Mouse (Mus musculus): ENCODE results near the gene P4ha3. TPM values are rescaled to one million over a fixed set of nuclear protein-coding genes. Genes with fewer than 3 reads are reported as not detected.

P4ha3 gene
- polyA plus RNA-seq, 1 experiment from 2014 or later: 2.7 TPM

DNA sequence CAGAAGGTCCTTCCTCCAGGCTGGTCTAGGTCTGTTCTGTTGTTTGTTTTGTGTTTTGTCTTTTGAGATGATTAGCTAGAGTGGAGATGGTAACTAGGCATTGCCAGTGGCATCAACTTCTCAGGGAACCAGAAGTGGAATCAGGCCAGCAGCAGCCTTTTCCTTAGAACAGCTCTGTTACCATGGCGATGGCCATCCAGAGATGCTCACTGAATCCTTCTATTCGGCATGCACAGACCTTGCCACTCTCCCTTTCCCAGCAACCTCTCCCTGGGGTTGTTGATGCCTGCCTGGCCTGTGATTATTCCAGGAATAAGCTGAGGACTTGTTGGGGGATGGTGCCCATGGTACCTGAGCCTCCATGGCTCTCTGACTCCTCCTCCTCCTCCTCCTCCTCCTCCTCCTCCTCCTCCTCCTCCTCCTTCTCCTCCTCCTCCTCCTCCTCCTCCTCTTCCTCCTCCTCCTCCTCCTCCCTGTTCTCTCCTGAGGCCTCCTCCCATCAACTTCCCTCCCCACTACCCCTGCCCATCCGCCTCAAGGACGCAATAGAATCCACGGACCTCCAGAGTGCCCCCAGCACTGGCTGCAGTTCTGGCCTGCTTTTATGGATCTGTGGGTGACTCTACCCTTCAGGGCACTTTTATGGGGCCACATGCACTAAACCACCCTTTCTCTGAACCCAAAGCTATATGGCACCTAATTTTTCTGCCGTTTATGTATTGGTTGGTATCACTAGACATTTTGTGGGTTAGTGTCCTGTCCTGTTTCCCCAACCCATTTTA lies 22.7 kb downstream of the P4ha3 start:
- H3K9me3 ChIP-seq: no peaks in the 10 kb centered on the region
- H3K4me1 ChIP-seq: peaks cover 33% of the 10 kb centered on the region
- 59% methylated on average over 6 of the region's 6 CpGs for WGBS
- no peaks in the 10 kb centered on the region for H3K27me3 ChIP-seq
- H3K27ac ChIP-seq (replicated peaks): peak overlapping the region; percentile 74
- peak; percentile 87 for ATAC-seq (replicated peaks)
- H3K9ac ChIP-seq (replicated peaks): no peak overlapping the region
- no peaks in the 10 kb centered on the region for H3K36me3 ChIP-seq
- no peak overlapping the region for H3K4me3 ChIP-seq
- no peak overlapping the region for H3K4me2 ChIP-seq (replicated peaks)

DNA sequence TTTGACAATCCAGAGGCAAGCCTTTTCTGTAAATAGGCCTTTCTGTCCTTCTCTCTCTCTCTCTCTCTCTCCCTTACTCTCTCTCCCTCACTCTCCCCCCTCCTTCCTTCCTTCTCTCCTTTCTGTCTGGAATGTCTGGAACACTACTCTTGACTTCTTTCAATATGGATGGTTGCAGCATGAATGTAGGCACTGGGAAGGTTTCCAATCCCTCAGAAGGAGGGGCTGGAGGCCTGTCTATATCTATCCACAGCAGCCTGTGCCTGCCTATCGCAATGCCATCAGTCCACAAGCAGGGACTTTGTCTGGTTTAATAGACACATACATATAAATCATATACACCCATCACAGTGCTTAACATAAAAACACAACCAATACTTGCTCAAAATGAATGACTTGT lies 23.9 kb downstream of the P4ha3 start:
- H3K9ac ChIP-seq (replicated peaks): no peak overlapping the region
- WGBS: 23% methylated on average over 1 of the region's 1 CpGs
- H3K36me3 ChIP-seq: no peaks in the 10 kb centered on the region
- H3K27ac ChIP-seq (replicated peaks): peak overlapping the region; percentile 74
- H3K27me3 ChIP-seq: no peaks in the 10 kb centered on the region
- no peaks in the 10 kb centered on the region for H3K9me3 ChIP-seq
- no peak overlapping the region for H3K4me2 ChIP-seq (replicated peaks)
- no peak overlapping the region for H3K4me3 ChIP-seq
- H3K4me1 ChIP-seq: peaks cover 33% of the 10 kb centered on the region
- ATAC-seq (replicated peaks): peak; percentile 61

DNA sequence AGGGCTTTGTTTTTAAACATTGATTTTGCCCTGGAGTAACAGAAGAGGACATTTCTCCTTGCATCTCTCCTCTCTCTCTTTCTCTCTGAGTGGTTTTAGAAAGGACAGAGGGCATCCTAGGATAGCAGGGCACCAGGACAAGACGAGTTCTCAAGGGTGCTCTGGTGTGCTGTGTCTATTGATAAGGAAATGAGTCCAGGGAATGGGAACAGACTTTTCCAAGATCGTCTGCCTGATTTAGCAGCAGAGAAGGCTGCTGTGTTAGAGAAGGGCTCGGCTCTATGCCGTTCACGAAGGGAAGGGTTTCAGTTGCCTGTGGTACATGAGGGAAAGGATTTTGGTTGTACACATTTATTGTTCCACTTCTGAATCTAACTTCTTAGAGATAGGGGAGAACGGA lies 24.4 kb downstream of the P4ha3 start:
- WGBS: 15% methylated on average over 6 of the region's 6 CpGs

DNA sequence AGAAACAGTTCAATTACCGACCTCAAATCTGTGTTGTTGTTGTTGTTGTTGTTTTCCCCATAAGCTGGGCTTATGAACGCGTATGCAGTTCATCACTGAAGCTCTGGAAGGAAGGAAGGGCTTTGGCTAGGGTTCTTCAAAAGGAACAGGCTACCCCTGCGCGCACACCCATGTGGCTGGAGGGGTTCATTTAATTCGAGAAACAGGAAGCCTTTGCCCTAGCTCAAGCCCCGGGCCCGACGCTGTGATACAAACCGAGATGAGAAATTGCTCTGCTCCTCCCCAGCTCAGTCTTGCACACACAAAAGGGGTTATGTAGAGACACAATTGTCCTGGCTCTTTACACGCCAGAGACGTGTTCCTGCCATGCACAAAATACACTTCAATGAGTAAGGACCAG lies 25.0 kb downstream of the P4ha3 start:
- H3K4me3 ChIP-seq: no peak overlapping the region
- no peak overlapping the region for H3K4me2 ChIP-seq (replicated peaks)
- H3K36me3 ChIP-seq: no peaks in the 10 kb centered on the region
- WGBS: 79% methylated on average over 12 of the region's 12 CpGs
- H3K9me3 ChIP-seq: no peaks in the 10 kb centered on the region
- H3K27ac ChIP-seq (replicated peaks): peak overlapping the region; percentile 74
- H3K4me1 ChIP-seq: peaks cover 33% of the 10 kb centered on the region
- no peak for ATAC-seq (replicated peaks)
- H3K27me3 ChIP-seq: no peaks in the 10 kb centered on the region
- no peak overlapping the region; the same call in 1 of the 2 replicates for H3K9ac ChIP-seq (replicated peaks)

More for the DNA sequence above, 24.4 kb downstream of the P4ha3 start:
- ATAC-seq (replicated peaks): 0 out of 2 replicates have a peak, but pooled peaks have one; percentile 51
- Histone ChIP-seq H3K4me2 (replicated peaks) (no peak overlapping the region), H3K4me1 (peaks cover 33% of the 10 kb centered on the region), H3K4me3 (no peak overlapping the region), H3K9ac (replicated peaks) (no peak overlapping the region), H3K36me3 (no peaks in the 10 kb centered on the region), H3K27me3 (no peaks in the 10 kb centered on the region), H3K9me3 (no peaks in the 10 kb centered on the region), H3K27ac (replicated peaks) (peak overlapping the region; percentile 74)

DNA sequence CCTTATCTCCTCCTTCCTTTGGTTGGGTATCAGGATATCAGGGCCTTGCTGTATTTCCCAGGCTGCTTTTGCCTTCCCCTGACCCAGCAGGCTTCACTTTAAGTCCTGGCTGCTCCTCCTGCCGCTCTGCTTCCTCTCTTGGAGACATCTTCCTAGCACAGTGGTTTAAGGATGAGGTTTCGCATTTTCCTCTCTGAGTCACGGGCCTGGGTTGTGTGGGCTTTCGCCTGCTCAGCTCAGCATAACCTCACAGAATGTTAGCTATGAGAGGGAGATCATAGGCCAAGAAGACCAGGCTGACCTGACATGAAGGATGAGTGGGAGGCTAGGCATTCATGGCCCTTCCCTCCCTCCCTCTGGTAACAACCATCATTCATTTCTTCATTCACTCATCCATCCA lies 27.4 kb downstream of the P4ha3 start:
- Histone ChIP-seq H3K9me3 (no peaks in the 10 kb centered on the region), H3K27me3 (no peaks in the 10 kb centered on the region), H3K36me3 (no peaks in the 10 kb centered on the region), H3K4me1 (peaks cover 28% of the 10 kb centered on the region), H3K9ac (replicated peaks) (no peak overlapping the region), H3K4me2 (replicated peaks) (no peak overlapping the region), H3K4me3 (no peak overlapping the region), H3K27ac (replicated peaks) (no peak overlapping the region)
- WGBS: 92% methylated on average over 4 of the region's 4 CpGs
- ATAC-seq (replicated peaks): no peak

DNA sequence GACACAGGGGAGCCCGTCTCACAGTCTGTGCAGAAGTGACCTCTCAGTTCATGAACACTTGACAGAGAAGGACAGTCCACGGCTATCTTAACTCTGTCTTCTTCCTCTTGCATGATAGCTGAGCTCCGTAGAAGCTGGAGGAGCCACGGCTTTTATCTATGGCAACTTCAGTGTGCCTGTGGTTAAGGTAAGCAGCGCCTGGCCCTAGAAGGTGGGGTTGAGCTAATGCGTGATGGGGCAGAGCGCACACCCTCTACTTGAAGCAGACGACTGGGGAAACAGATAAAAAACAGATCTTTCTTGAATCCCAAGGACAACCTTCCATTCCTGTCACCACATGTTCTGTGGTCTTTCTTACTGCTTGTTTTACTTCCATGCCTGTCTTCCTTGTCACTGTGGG lies 31.6 kb downstream of the P4ha3 start:
- no peaks in the 10 kb centered on the region for H3K36me3 ChIP-seq
- 95% methylated on average over 8 of the region's 8 CpGs for WGBS
- H3K9ac ChIP-seq (replicated peaks): no peak overlapping the region
- H3K4me2 ChIP-seq (replicated peaks): no peak overlapping the region
- H3K4me3 ChIP-seq: no peak overlapping the region
- no peaks in the 10 kb centered on the region for H3K9me3 ChIP-seq
- no peaks in the 10 kb centered on the region for H3K4me1 ChIP-seq
- no peaks in the 10 kb centered on the region for H3K27me3 ChIP-seq
- H3K27ac ChIP-seq (replicated peaks): no peak overlapping the region
- ATAC-seq (replicated peaks): no peak

DNA sequence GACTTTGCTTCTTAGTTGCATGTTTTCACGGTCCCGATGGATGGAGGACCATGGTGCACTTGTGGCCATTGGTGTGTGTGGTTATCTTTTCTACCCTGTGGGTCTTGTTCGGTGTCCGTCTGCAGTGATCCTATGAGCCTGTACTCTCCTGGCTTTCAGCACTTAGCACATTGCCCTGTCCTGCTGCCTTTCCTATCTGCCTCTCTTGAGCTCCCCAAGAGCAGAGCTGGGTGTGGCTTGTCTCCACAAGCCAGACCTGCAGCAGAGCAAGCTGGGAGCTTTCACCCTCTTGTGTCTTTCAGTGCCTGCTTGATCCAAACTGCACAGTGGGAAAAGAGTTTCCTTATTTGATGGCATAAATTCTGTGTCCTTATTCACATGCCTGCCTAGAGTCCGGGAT lies 32.2 kb downstream of the P4ha3 start:
- no peaks in the 10 kb centered on the region for H3K9me3 ChIP-seq
- H3K36me3 ChIP-seq: no peaks in the 10 kb centered on the region
- no peaks in the 10 kb centered on the region for H3K4me1 ChIP-seq
- H3K4me2 ChIP-seq (replicated peaks): no peak overlapping the region
- no peak overlapping the region for H3K4me3 ChIP-seq
- no peak for ATAC-seq (replicated peaks)
- H3K27ac ChIP-seq (replicated peaks): no peak overlapping the region
- no peak overlapping the region for H3K9ac ChIP-seq (replicated peaks)
- no peaks in the 10 kb centered on the region for H3K27me3 ChIP-seq
- 95% methylated on average over 5 of the region's 5 CpGs for WGBS

DNA sequence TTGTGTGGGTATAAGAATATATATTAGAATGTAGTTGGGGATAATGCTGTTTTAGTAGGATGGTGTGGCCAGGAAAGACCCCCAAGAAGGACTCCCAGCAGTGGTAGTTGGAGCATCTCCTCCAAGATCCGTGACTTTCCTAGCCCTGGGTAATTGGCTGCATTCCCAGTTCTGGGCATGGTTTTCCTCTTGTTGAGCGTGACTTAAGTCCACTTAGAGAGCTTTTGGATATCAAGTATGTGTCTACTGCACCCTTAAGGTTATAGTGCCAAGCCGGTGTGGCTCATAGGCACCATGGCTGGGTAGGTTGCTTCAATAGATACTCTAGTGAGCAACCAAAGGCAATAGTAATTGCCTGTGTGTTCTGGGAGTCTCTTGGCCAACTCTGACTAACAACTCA lies 38.4 kb downstream of the P4ha3 start:
- H3K9ac ChIP-seq (replicated peaks): no peak overlapping the region
- H3K4me3 ChIP-seq: no peak overlapping the region
- H3K4me2 ChIP-seq (replicated peaks): no peak overlapping the region
- WGBS: 77% methylated on average over 3 of the region's 3 CpGs
- no peaks in the 10 kb centered on the region for H3K27me3 ChIP-seq
- ATAC-seq (replicated peaks): no peak
- no peaks in the 10 kb centered on the region for H3K4me1 ChIP-seq
- H3K36me3 ChIP-seq: peaks cover 19% of the 10 kb centered on the region
- H3K9me3 ChIP-seq: no peaks in the 10 kb centered on the region
- no peak overlapping the region for H3K27ac ChIP-seq (replicated peaks)

DNA sequence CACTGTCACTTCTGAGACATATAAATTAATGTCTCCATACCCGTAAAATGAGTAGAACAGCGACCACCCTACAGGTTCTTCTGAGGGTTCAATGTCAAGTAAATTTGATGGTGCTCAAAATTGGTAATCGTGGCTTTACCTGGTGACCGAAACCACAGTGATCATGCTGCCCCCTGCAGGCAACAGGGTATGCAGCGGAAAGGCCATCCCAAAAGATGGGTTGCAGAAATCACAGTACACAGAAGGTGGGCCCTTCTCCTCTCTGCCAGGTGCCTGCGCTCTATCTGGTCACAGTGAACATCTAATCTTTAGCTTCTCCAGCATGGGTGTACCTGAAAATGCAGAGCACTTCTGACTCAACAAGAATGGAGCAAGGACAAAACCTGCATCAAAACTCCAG lies 40.2 kb downstream of the P4ha3 start:
- H3K36me3 ChIP-seq: peaks cover 25% of the 10 kb centered on the region
- ATAC-seq (replicated peaks): no peak
- WGBS: 82% methylated on average over 6 of the region's 6 CpGs

DNA sequence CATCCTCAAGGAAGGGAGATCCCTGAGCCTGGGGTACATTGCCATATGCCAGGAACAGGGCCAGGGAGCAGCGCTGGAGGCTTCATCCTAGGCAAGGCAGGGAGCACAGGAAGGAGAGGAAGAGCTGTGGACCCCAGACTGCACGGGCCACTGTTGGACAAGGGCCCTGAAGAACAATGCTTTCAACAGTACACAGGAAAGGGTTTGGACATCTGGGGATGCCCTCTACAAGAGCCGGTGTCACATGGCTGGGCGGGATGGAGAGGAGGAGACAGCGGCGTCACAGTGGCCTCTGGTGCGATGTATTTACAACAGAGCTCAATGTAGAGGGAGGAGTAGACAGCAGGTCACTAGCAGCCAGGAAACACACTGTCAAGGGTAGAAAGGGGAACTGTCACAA lies 42.2 kb downstream of the P4ha3 start:
- Histone ChIP-seq H3K4me1 (no peaks in the 10 kb centered on the region), H3K27me3 (no peaks in the 10 kb centered on the region), H3K9me3 (no peaks in the 10 kb centered on the region), H3K36me3 (peaks cover 45% of the 10 kb centered on the region), H3K27ac (replicated peaks) (no peak overlapping the region), H3K9ac (replicated peaks) (no peak overlapping the region), H3K4me2 (replicated peaks) (no peak overlapping the region), H3K4me3 (no peak overlapping the region)
- WGBS: 92% methylated on average over 7 of the region's 7 CpGs
- no peak for ATAC-seq (replicated peaks)

More for the DNA sequence above, 40.2 kb downstream of the P4ha3 start:
- H3K4me1 ChIP-seq: no peaks in the 10 kb centered on the region
- no peaks in the 10 kb centered on the region for H3K9me3 ChIP-seq
- no peak overlapping the region for H3K4me3 ChIP-seq
- H3K4me2 ChIP-seq (replicated peaks): no peak overlapping the region
- H3K27me3 ChIP-seq: no peaks in the 10 kb centered on the region
- no peak overlapping the region for H3K9ac ChIP-seq (replicated peaks)
- no peak overlapping the region for H3K27ac ChIP-seq (replicated peaks)

DNA sequence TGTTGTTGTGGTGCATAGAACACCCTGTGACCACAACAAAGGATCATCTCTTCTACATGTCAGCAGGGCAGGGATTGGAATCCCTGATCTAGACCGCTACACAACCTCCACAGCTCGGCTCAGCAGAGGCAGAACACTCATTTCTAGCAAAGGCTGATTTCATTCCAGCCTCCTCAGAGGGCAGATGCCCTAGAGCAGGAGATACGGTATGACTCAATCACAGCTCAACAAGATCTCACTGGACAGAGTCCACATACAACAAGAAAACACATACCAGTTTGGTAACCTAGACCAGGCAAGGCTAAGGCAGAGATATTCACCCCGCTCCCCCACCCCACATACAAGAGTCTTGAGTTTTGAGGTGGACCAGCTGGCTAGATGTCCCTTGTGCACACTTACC lies 43.3 kb downstream of the P4ha3 start:
- peaks cover 54% of the 10 kb centered on the region for H3K36me3 ChIP-seq
- no peak for ATAC-seq (replicated peaks)
- 97% methylated on average over 4 of the region's 4 CpGs for WGBS

DNA sequence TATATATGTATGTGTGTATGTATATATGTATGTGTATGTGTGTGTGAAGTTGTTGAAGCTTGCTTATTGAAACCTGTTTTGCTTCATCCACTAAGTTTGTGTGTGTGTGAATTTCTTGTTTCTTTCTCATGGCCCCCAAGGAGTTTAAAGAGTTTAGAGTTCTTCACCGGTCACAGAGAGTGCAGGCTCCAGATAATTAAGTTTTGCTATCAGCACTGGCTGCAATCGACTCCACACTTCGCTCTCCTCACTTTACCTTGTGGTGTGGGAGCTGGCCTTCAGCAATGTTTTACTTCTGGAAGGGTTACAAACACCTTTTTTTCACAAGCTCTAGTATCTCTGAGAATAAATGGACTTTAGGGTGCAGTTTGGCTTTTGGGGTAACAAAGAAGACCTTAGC lies 45.9 kb downstream of the P4ha3 start:
- H3K27ac ChIP-seq (replicated peaks): no peak overlapping the region
- H3K27me3 ChIP-seq: no peaks in the 10 kb centered on the region
- H3K9ac ChIP-seq (replicated peaks): no peak overlapping the region
- ATAC-seq (replicated peaks): no peak
- no peak overlapping the region for H3K4me3 ChIP-seq
- 95% methylated on average over 3 of the region's 3 CpGs for WGBS
- peaks cover 74% of the 10 kb centered on the region for H3K36me3 ChIP-seq
- H3K4me2 ChIP-seq (replicated peaks): no peak overlapping the region
- H3K9me3 ChIP-seq: no peaks in the 10 kb centered on the region
- H3K4me1 ChIP-seq: no peaks in the 10 kb centered on the region

More for the DNA sequence above, 43.3 kb downstream of the P4ha3 start:
- Histone ChIP-seq H3K9ac (replicated peaks) (no peak overlapping the region), H3K4me1 (no peaks in the 10 kb centered on the region), H3K4me2 (replicated peaks) (no peak overlapping the region), H3K9me3 (no peaks in the 10 kb centered on the region), H3K4me3 (no peak overlapping the region), H3K27ac (replicated peaks) (no peak overlapping the region), H3K27me3 (no peaks in the 10 kb centered on the region)

DNA sequence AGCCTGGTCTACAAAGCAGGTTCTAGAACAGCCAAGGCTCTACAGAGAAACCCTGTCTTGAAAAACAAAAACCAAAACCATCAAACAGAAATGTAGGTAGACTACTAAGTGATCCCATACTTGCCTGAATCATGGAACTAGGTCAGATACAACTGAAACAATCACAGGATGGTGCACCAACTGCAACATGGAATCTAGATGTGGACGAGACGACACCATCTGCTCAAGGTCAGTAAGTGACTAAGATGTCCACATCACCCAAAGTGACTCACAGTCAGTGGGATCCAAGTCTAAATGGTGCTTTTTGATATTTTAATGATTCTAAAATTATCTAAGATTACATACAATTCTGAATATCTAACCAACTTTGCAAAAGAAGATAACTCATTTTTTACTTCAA lies 50.6 kb downstream of the P4ha3 start:
- Histone ChIP-seq H3K27ac (replicated peaks) (no peak overlapping the region), H3K4me2 (replicated peaks) (no peak overlapping the region), H3K9me3 (no peaks in the 10 kb centered on the region), H3K36me3 (peaks cover 84% of the 10 kb centered on the region), H3K27me3 (no peaks in the 10 kb centered on the region), H3K9ac (replicated peaks) (no peak overlapping the region), H3K4me1 (no peaks in the 10 kb centered on the region), H3K4me3 (no peak overlapping the region)
- no peak for ATAC-seq (replicated peaks)
- 98% methylated on average over 2 of the region's 2 CpGs for WGBS

Data from forebrain, embryonic 15.5 days (tissue).